Mouse (Mus musculus): Measurements from ENCODE around the gene Tnnt3. TPM values are rescaled to one million over a fixed set of nuclear protein-coding genes. Genes with fewer than 3 reads are reported as not detected.

Gene Tnnt3
- polyA plus RNA-seq, 1 experiment: 0.39 TPM

DNA sequence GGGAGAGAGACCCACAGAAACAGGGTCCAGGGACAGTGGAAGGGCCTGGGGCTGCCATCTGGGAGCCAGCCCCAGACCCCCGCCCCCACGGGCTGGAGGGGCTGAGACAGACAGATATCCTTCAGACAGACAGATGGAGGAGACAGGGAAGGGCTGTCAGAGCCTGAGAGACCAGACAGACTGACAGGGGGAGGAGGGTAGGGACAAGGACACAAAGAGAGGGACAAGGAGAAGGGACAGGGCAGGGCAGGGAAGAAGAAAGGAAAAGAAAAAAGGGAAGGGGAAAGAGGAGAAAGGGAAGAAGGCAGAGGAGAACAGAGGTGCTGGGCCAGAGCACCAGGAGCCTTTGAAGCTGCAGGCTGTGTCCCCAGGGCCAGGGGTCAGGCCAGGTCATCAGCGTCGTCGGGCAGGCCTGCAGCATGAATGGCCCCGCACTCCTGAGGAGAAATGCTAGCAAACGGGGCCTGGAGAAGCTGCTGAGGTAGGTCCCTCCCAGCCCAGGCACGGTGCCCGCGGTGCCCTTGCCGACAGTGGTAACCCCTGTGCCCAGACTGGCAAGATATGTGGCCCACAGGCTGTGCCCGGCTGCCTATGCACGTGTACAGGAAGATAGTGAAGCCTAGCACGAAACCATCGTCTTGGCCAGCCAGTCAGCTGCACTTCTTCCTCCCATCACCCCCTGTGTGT lies 26.6 kb upstream of the Tnnt3 start:
- no peak for TF ChIP-seq POLR2A (IDR thresholded peaks at IDR 0.05; ENCODE audit: borderline replicate concordance, insufficient read depth, low read length)
- no peak for TF ChIP-seq CTCF (IDR thresholded peaks at IDR 0.05; ENCODE audit: borderline replicate concordance, insufficient read depth, low read depth, low read length)
- Histone ChIP-seq H3K27ac (ENCODE audit: insufficient read depth, low read length) (no peak overlapping the region), H3K4me3 (replicated peaks; ENCODE audit: insufficient read depth, low read depth, low read length) (no peak overlapping the region), H3K27me3 (ENCODE audit: control insufficient read depth, insufficient read depth, low read length) (no peaks in the 10 kb centered on the region), H3K4me1 (ENCODE audit: control insufficient read depth, insufficient read depth, low read length) (peaks cover 28% of the 10 kb centered on the region)
- DNase-seq: no peak
- WGBS: 42% methylated on average over 15 of the region's 15 CpGs

GRCm38 (mm10) chr7:142472936-142473335 lies 25.7 kb upstream of the Tnnt3 start:
- Histone ChIP-seq H3K27ac (ENCODE audit: insufficient read depth, low read length) (no peak overlapping the region), H3K4me3 (replicated peaks; ENCODE audit: insufficient read depth, low read depth, low read length) (no peak overlapping the region), H3K27me3 (ENCODE audit: control insufficient read depth, insufficient read depth, low read length) (no peaks in the 10 kb centered on the region), H3K4me1 (ENCODE audit: control insufficient read depth, insufficient read depth, low read length) (peaks cover 29% of the 10 kb centered on the region)
- 24% methylated on average over 4 of the region's 4 CpGs for WGBS
- DNase-seq: peak in 1 of 2 experiments; percentile 28
- TF ChIP-seq CTCF (IDR thresholded peaks at IDR 0.05; ENCODE audit: borderline replicate concordance, insufficient read depth, low read depth, low read length): no peak
- no peak for TF ChIP-seq POLR2A (IDR thresholded peaks at IDR 0.05; ENCODE audit: borderline replicate concordance, insufficient read depth, low read length)

DNA sequence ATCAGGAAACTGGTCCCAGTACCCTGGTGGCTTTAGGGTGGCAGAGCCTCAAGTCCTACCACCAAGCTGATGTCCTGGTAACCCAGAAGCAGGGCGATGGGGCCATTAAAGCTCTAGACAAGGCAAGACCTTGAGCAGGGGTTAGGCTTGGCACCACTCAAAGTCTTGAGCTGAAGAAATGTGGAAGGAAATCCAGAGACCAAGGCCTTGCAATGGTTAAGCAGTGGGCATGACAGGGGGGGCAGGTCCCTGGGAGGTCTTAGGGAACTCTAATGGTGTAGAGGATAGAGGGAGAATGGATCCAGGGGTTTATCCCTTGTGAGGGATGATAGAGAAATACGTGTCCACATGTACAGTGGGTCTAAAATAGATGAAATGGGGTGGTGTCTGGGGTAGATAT lies 25.2 kb upstream of the Tnnt3 start:
- Histone ChIP-seq H3K27me3 (ENCODE audit: control insufficient read depth, insufficient read depth, low read length) (no peaks in the 10 kb centered on the region), H3K4me1 (ENCODE audit: control insufficient read depth, insufficient read depth, low read length) (peaks cover 29% of the 10 kb centered on the region), H3K4me3 (replicated peaks; ENCODE audit: insufficient read depth, low read depth, low read length) (no peak overlapping the region), H3K27ac (ENCODE audit: insufficient read depth, low read length) (no peak overlapping the region)
- no peak for TF ChIP-seq CTCF (IDR thresholded peaks at IDR 0.05; ENCODE audit: borderline replicate concordance, insufficient read depth, low read depth, low read length)
- no peak for DNase-seq
- WGBS: 93% methylated on average over 2 of the region's 2 CpGs

- H3K27me3 ChIP-seq (ENCODE audit: control insufficient read depth, insufficient read depth, low read length): no peaks in the 10 kb centered on the region
- no peak for TF ChIP-seq POLR2A (IDR thresholded peaks at IDR 0.05; ENCODE audit: borderline replicate concordance, insufficient read depth, low read length)
- no peak for TF ChIP-seq CTCF (IDR thresholded peaks at IDR 0.05; ENCODE audit: borderline replicate concordance, insufficient read depth, low read depth, low read length)
- 64% methylated on average over 14 of the region's 14 CpGs for WGBS
- H3K4me3 ChIP-seq (replicated peaks; ENCODE audit: insufficient read depth, low read depth, low read length): no peak overlapping the region
- H3K27ac ChIP-seq (ENCODE audit: insufficient read depth, low read length): no peak overlapping the region
- peaks cover 29% of the 10 kb centered on the region for H3K4me1 ChIP-seq (ENCODE audit: control insufficient read depth, insufficient read depth, low read length)
- no peak for DNase-seq
Observed at GRCm38 (mm10) chr7:142474799-142475198, 23.8 kb upstream of the Tnnt3 start.

DNA sequence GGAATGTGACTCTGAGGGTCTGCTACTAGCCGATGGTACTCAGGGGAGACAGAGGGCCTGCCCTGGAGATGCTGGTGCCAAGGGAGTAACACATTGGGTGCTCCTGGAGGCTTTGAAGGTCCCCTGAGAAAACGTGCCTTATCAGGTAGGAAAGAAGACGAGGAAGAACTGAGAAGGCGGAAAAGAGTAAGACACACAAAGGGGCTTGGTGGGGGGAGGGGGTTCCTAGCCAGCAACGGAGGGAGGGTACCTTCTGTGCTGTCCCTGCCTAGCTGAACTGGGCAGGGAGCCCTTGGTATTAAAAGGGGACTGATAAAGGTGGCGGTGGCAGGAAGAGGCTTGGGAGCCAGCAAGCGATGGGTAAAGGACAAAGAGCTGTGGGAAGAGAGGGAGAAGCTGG lies 23.0 kb upstream of the Tnnt3 start:
- 63% methylated on average over 7 of the region's 7 CpGs for WGBS
- TF ChIP-seq CTCF (IDR thresholded peaks at IDR 0.05; ENCODE audit: borderline replicate concordance, insufficient read depth, low read depth, low read length): no peak
- TF ChIP-seq POLR2A (IDR thresholded peaks at IDR 0.05; ENCODE audit: borderline replicate concordance, insufficient read depth, low read length): no peak
- H3K27me3 ChIP-seq (ENCODE audit: control insufficient read depth, insufficient read depth, low read length): no peaks in the 10 kb centered on the region
- H3K4me3 ChIP-seq (replicated peaks; ENCODE audit: insufficient read depth, low read depth, low read length): no peak overlapping the region
- H3K4me1 ChIP-seq (ENCODE audit: control insufficient read depth, insufficient read depth, low read length): peaks cover 29% of the 10 kb centered on the region
- no peak for DNase-seq
- no peak overlapping the region for H3K27ac ChIP-seq (ENCODE audit: insufficient read depth, low read length)

- no peak for DNase-seq
- 92% methylated on average over 5 of the region's 5 CpGs for WGBS
- Histone ChIP-seq H3K4me1 (ENCODE audit: control insufficient read depth, insufficient read depth, low read length) (peaks cover 29% of the 10 kb centered on the region), H3K27ac (ENCODE audit: insufficient read depth, low read length) (no peak overlapping the region), H3K4me3 (replicated peaks; ENCODE audit: insufficient read depth, low read depth, low read length) (no peak overlapping the region), H3K27me3 (ENCODE audit: control insufficient read depth, insufficient read depth, low read length) (no peaks in the 10 kb centered on the region)
- TF ChIP-seq POLR2A (IDR thresholded peaks at IDR 0.05; ENCODE audit: borderline replicate concordance, insufficient read depth, low read length) (no peak), CTCF (IDR thresholded peaks at IDR 0.05; ENCODE audit: borderline replicate concordance, insufficient read depth, low read depth, low read length) (no peak)
Observed at GRCm38 (mm10) chr7:142476271-142476670, 22.4 kb upstream of the Tnnt3 start.

DNA sequence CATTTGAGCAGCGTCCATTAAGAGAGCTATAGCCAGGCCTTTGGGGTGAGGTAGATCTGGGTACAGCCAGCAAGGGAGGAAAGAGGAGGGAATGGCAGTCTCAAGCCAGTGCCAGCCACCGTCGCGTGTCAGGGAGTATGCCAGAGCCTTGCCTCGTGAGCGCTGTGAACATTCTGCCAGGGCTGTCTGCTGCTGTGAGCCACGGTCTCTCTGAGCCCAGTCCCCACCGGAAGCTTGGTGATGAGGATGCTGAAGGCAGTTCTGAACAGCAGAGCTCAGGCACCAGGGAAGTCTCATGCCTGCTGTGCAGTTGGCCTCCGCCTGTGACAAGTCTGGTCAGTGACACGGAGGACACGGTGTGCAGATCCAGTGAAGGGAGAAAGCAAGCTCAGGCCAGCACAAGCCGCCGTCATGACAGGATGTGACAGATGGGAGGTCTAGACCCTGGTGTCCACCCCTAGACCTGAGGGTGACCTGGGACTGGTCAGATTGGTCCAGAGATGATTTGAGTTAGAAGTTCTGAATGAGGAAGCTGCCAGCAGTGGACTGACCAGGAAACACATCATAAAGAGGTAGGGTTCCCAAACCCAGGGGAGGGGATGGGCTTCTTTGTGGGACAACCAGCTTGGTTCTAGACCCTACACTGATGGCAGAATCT lies 21.7 kb upstream of the Tnnt3 start:
- Histone ChIP-seq H3K4me1 (ENCODE audit: control insufficient read depth, insufficient read depth, low read length) (peaks cover 24% of the 10 kb centered on the region), H3K4me3 (replicated peaks; ENCODE audit: insufficient read depth, low read depth, low read length) (no peak overlapping the region), H3K27me3 (ENCODE audit: control insufficient read depth, insufficient read depth, low read length) (no peaks in the 10 kb centered on the region), H3K27ac (ENCODE audit: insufficient read depth, low read length) (no peak overlapping the region)
- TF ChIP-seq POLR2A (IDR thresholded peaks at IDR 0.05; ENCODE audit: borderline replicate concordance, insufficient read depth, low read length) (no peak), CTCF (IDR thresholded peaks at IDR 0.05; ENCODE audit: borderline replicate concordance, insufficient read depth, low read depth, low read length) (no peak)
- WGBS: 14% methylated on average over 13 of the region's 13 CpGs
- DNase-seq: peak; percentile 41 to 55

DNA sequence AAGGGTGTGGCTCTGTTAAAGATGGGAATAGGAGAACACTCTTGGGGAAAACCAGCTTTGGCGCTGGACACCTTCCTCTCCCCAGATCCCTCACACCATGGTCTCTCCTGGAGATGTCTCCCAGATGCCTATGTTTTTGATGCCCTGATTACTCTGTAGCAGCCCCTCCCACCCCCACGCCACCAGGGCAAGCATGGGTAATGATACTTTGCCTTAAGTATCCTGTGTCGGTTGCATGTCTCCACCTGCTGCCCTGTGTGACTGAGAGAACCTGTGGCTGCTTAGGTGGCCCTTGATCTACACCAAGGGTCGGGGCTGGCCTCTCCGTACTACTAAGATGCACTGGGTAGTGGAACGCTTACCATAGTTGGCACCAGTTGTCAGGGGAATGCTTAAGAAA lies 20.6 kb upstream of the Tnnt3 start:
- DNase-seq: no peak
- Histone ChIP-seq H3K27me3 (ENCODE audit: control insufficient read depth, insufficient read depth, low read length) (no peaks in the 10 kb centered on the region), H3K4me1 (ENCODE audit: control insufficient read depth, insufficient read depth, low read length) (peaks cover 14% of the 10 kb centered on the region), H3K4me3 (replicated peaks; ENCODE audit: insufficient read depth, low read depth, low read length) (no peak overlapping the region), H3K27ac (ENCODE audit: insufficient read depth, low read length) (no peak overlapping the region)
- 96% methylated on average over 6 of the region's 6 CpGs for WGBS
- no peak for TF ChIP-seq CTCF (IDR thresholded peaks at IDR 0.05; ENCODE audit: borderline replicate concordance, insufficient read depth, low read depth, low read length)
- no peak for TF ChIP-seq POLR2A (IDR thresholded peaks at IDR 0.05; ENCODE audit: borderline replicate concordance, insufficient read depth, low read length)
